Mouse (Mus musculus) liver, embryonic 14.5 days (tissue): ENCODE results near the gene Xxylt1.

Source experiments
- CTCF ChIP-seq: IDR thresholded peaks from 2 replicates; pipeline ENCODE4 v1.5.1; 2016; ENCODE audit warnings: antibody characterized with exemption, low read depth, control low read depth
- EP300 ChIP-seq: IDR thresholded peaks from 2 replicates; pipeline ENCODE4 v1.6.1; 2016; ENCODE audit warnings: antibody characterized with exemption, low read depth

- no peak for TF ChIP-seq EP300
- no peak for TF ChIP-seq CTCF
Observed at GRCm38 (mm10) chr16:30998711-30999110, 82.5 kb downstream of the Xxylt1 start.
